Mouse (Mus musculus) MEL (cell line): ENCODE data around the gene Zcchc3. TPM values are rescaled to one million over a fixed set of nuclear protein-coding genes. Genes with fewer than 3 reads are reported as not detected.

Experiments
- DNase-seq: peaks from one replicate; pipeline ENCODE4 v3.0.0; 2011; ENCODE audit warnings: low read depth, low spot score
- H3K27ac ChIP-seq: 2 replicates; pipeline ENCODE4 v1.5.1; 2012; ENCODE audit warnings: low read depth, mild to moderate bottlenecking, control low read depth, low read length, moderate library complexity; ENCODE audit not compliant: control insufficient read depth
- H3K27me3 ChIP-seq, 2 experiments: fragments of 150-350 bp in 1 of 2; sonication (generic) in 1 of 2; 2 replicates each; pipeline ENCODE4 v1.6.1; 2012; ENCODE audit warnings: low read length in 2 of 2, mild to moderate bottlenecking in 2 of 2, improper control_type of control experiment in 1 of 2, moderate library complexity in 1 of 2; ENCODE audit not compliant: insufficient read depth in 2 of 2, control insufficient read depth in 1 of 2
- H3K36me3 ChIP-seq, 2 experiments: 2 replicates each; pipeline ENCODE4 v1.6.1; 2012 to 2014; ENCODE audit warnings: low read length in 2 of 2, improper control_type of control experiment in 1 of 2, inconsistent platforms in 1 of 2, mild to moderate bottlenecking in 1 of 2; ENCODE audit not compliant: insufficient read depth in 2 of 2, control insufficient read depth in 1 of 2
- H3K4me1 ChIP-seq, 2 experiments: fragments of 150-350 bp in 1 of 2; sonication (generic) in 1 of 2; 2 replicates each; pipeline ENCODE4 v1.6.1; 2012; ENCODE audit warnings: low read length in 2 of 2, improper control_type of control experiment in 1 of 2, mild to moderate bottlenecking in 1 of 2; ENCODE audit not compliant: insufficient read depth in 2 of 2, control insufficient read depth in 1 of 2
- H3K4me3 ChIP-seq, 2 experiments: fragments of 150-350 bp in 1 of 2; sonication (generic) in 1 of 2; 2 replicates each; pipeline ENCODE4 v1.5.1; 2012; ENCODE audit warnings: low read depth in 2 of 2, low read length in 2 of 2, mild to moderate bottlenecking in 2 of 2, moderate library complexity in 2 of 2, control low read depth in 1 of 2, improper control_type of control experiment in 1 of 2; ENCODE audit not compliant: control insufficient read depth in 1 of 2, insufficient read depth in 1 of 2
- H3K79me2 ChIP-seq: 2 replicates; pipeline ENCODE4 v1.6.1; 2012; ENCODE audit warnings: mild to moderate bottlenecking, low read length, moderate library complexity; ENCODE audit not compliant: control insufficient read depth, poor library complexity, insufficient read depth
- H3K9ac ChIP-seq: 2 replicates; pipeline ENCODE4 v1.6.1; 2012; ENCODE audit warnings: low read depth, mild to moderate bottlenecking, control low read depth, low read length, moderate library complexity; ENCODE audit not compliant: control insufficient read depth, poor library complexity, severe bottlenecking
- H3K9me3 ChIP-seq: fragments of 150-350 bp; sonication (generic); replicated peaks from 2 replicates; pipeline ENCODE4 v1.6.1; 2012; ENCODE audit warnings: mild to moderate bottlenecking, low read length, improper control_type of control experiment, moderate library complexity; ENCODE audit not compliant: insufficient read depth
- BHLHE40 ChIP-seq: IDR thresholded peaks from 2 replicates; pipeline ENCODE4 v1.6.1; 2012; ENCODE audit warnings: low read depth, mild to moderate bottlenecking, inconsistent platforms, low read length, improper control_type of control experiment, borderline replicate concordance
- CHD1 ChIP-seq: IDR thresholded peaks from 2 replicates; pipeline ENCODE4 v1.6.1; 2012; ENCODE audit warnings: low read depth, mild to moderate bottlenecking, inconsistent platforms, low read length, improper control_type of control experiment
- CHD2 ChIP-seq: IDR thresholded peaks from 2 replicates; pipeline ENCODE4 v1.6.1; 2011; ENCODE audit warnings: low read length, improper control_type of control experiment
- CTCF ChIP-seq, 3 experiments: IDR thresholded peaks in 2 of 3; conservative IDR thresholded peaks in 1 of 3; 2 replicates each; pipeline ENCODE4 v1.5.1; 2011 to 2012; ENCODE audit warnings: low read length in 3 of 3, low read depth in 2 of 3, mild to moderate bottlenecking in 2 of 3, improper control_type of control experiment in 1 of 3, inconsistent platforms in 1 of 3, mixed read lengths in 1 of 3, moderate library complexity in 1 of 3; ENCODE audit not compliant: control insufficient read depth in 1 of 3, insufficient read depth in 1 of 3, poor library complexity in 1 of 3, severe bottlenecking in 1 of 3
- E2F4 ChIP-seq: IDR thresholded peaks from 2 replicates; pipeline ENCODE4 v1.6.1; 2011; ENCODE audit warnings: low read depth, low read length, improper control_type of control experiment, borderline replicate concordance
- ELF1 ChIP-seq: IDR thresholded peaks from 2 replicates; pipeline ENCODE4 v1.6.1; 2014; ENCODE audit warnings: low read depth, mild to moderate bottlenecking, inconsistent platforms, low read length, improper control_type of control experiment, moderate library complexity
- EP300 ChIP-seq, 2 experiments: IDR thresholded peaks; 2 replicates each; pipeline ENCODE4 v1.6.1; 2011; ENCODE audit warnings: improper control_type of control experiment in 2 of 2, low read length in 2 of 2, low read depth in 1 of 2, mild to moderate bottlenecking in 1 of 2
- ETS1 ChIP-seq: IDR thresholded peaks from 2 replicates; pipeline ENCODE4 v1.6.1; 2012; ENCODE audit warnings: low read depth, mild to moderate bottlenecking, inconsistent platforms, low read length, improper control_type of control experiment, moderate library complexity
- GABPA ChIP-seq: IDR thresholded peaks from 2 replicates; pipeline ENCODE4 v1.6.1; 2012; ENCODE audit warnings: low read depth, mild to moderate bottlenecking, inconsistent platforms, low read length, improper control_type of control experiment, moderate library complexity
- GATA1 ChIP-seq: IDR thresholded peaks from 2 replicates; pipeline ENCODE4 v1.6.1; 2011; ENCODE audit warnings: low read depth, low read length, improper control_type of control experiment
- HCFC1 ChIP-seq: IDR thresholded peaks from 2 replicates; pipeline ENCODE4 v1.6.1; 2012; ENCODE audit warnings: low read depth, mild to moderate bottlenecking, inconsistent platforms, low read length, improper control_type of control experiment, moderate library complexity
- JUND ChIP-seq: IDR thresholded peaks from 2 replicates; pipeline ENCODE4 v1.6.1; 2011; ENCODE audit warnings: low read depth, mild to moderate bottlenecking, improper control_type of control experiment, low read length
- KAT2A ChIP-seq: conservative IDR thresholded peaks from 2 replicates; pipeline ENCODE4 v1.6.1; 2012; ENCODE audit warnings: low read depth, low read length, improper control_type of control experiment, inconsistent platforms
- MAFK ChIP-seq: IDR thresholded peaks from 2 replicates; pipeline ENCODE4 v1.6.1; 2011; ENCODE audit warnings: low read depth, mild to moderate bottlenecking, low read length, improper control_type of control experiment, borderline replicate concordance
- MAX ChIP-seq: IDR thresholded peaks from 2 replicates; pipeline ENCODE4 v1.6.1; 2011; ENCODE audit warnings: low read length, improper control_type of control experiment
- MAZ ChIP-seq: IDR thresholded peaks from 2 replicates; pipeline ENCODE4 v1.6.1; 2012; ENCODE audit warnings: low read depth, mild to moderate bottlenecking, inconsistent platforms, low read length, improper control_type of control experiment
- MEF2A ChIP-seq: IDR thresholded peaks from 2 replicates; pipeline ENCODE4 v1.6.1; 2014; ENCODE audit warnings: low read depth, mild to moderate bottlenecking, inconsistent platforms, low read length, improper control_type of control experiment; ENCODE audit not compliant: poor library complexity, insufficient replicate concordance, severe bottlenecking; ENCODE audit errors: extremely low read depth
- MXI1 ChIP-seq: IDR thresholded peaks from 2 replicates; pipeline ENCODE4 v1.6.1; 2011; ENCODE audit warnings: mild to moderate bottlenecking, low read depth, low read length, improper control_type of control experiment
- MYB ChIP-seq: IDR thresholded peaks from 2 replicates; pipeline ENCODE4 v1.6.1; 2011; ENCODE audit warnings: mild to moderate bottlenecking, low read depth, low read length, improper control_type of control experiment
- NELFE ChIP-seq: IDR thresholded peaks from 2 replicates; pipeline ENCODE4 v1.6.1; 2011; ENCODE audit warnings: low read depth, low read length, improper control_type of control experiment
- NRF1 ChIP-seq: IDR thresholded peaks from 2 replicates; pipeline ENCODE4 v1.6.1; 2014; ENCODE audit warnings: low read depth, mild to moderate bottlenecking, inconsistent platforms, low read length, improper control_type of control experiment, moderate library complexity; ENCODE audit not compliant: poor library complexity, insufficient read depth, severe bottlenecking
- POLR2A ChIP-seq, 2 experiments: IDR thresholded peaks; 2 replicates each; pipeline ENCODE4 v1.6.1; 2011 to 2012; ENCODE audit warnings: low read length in 2 of 2, mild to moderate bottlenecking in 2 of 2, control low read depth in 1 of 2, improper control_type of control experiment in 1 of 2, low read depth in 1 of 2, moderate library complexity in 1 of 2; ENCODE audit not compliant: control insufficient read depth in 1 of 2, insufficient read depth in 1 of 2, poor library complexity in 1 of 2
- POLR2AphosphoS2 ChIP-seq: IDR thresholded peaks from 2 replicates; pipeline ENCODE4 v1.6.1; 2011; ENCODE audit warnings: low read length, improper control_type of control experiment
- POLR2AphosphoS5 ChIP-seq: IDR thresholded peaks from 2 replicates; pipeline ENCODE4 v1.6.1; 2012; ENCODE audit warnings: low read depth, borderline replicate concordance, mild to moderate bottlenecking, inconsistent platforms, low read length, moderate library complexity, mixed read lengths
- RAD21 ChIP-seq: IDR thresholded peaks from 2 replicates; pipeline ENCODE4 v1.6.1; 2011; ENCODE audit warnings: mild to moderate bottlenecking, low read depth, low read length, improper control_type of control experiment
- RCOR1 ChIP-seq: IDR thresholded peaks from 2 replicates; pipeline ENCODE4 v1.6.1; 2012; ENCODE audit warnings: low read depth, mild to moderate bottlenecking, inconsistent platforms, low read length, improper control_type of control experiment
- SIN3A ChIP-seq: IDR thresholded peaks from 2 replicates; pipeline ENCODE4 v1.6.1; 2012; ENCODE audit warnings: low read length, improper control_type of control experiment, inconsistent platforms
- SMC3 ChIP-seq: IDR thresholded peaks from 2 replicates; pipeline ENCODE4 v1.6.1; 2011; ENCODE audit warnings: low read depth, low read length, improper control_type of control experiment
- TAL1 ChIP-seq: IDR thresholded peaks from 2 replicates; pipeline ENCODE4 v1.6.1; 2012; ENCODE audit warnings: mild to moderate bottlenecking, inconsistent platforms, low read length, moderate library complexity, mixed read lengths
- TBP ChIP-seq: IDR thresholded peaks from 2 replicates; pipeline ENCODE4 v1.8.0; 2011; ENCODE audit warnings: low read depth, low read length, improper control_type of control experiment
- UBTF ChIP-seq: IDR thresholded peaks from 2 replicates; pipeline ENCODE4 v1.6.1; 2012; ENCODE audit warnings: low read depth, mild to moderate bottlenecking, inconsistent platforms, low read length, improper control_type of control experiment, moderate library complexity, borderline replicate concordance; ENCODE audit not compliant: insufficient read depth
- USF1 ChIP-seq: IDR thresholded peaks from 2 replicates; pipeline ENCODE4 v1.6.1; 2014; ENCODE audit warnings: low read depth, mild to moderate bottlenecking, inconsistent platforms, low read length, improper control_type of control experiment, moderate library complexity
- USF2 ChIP-seq, 2 experiments: IDR thresholded peaks; 2 replicates each; pipeline ENCODE4 v1.6.1; 2011 to 2012; ENCODE audit warnings: improper control_type of control experiment in 2 of 2, low read length in 2 of 2, borderline replicate concordance in 1 of 2, inconsistent platforms in 1 of 2, low read depth in 1 of 2, mild to moderate bottlenecking in 1 of 2; ENCODE audit not compliant: insufficient read depth in 1 of 2
- ZC3H11A ChIP-seq: IDR thresholded peaks from 2 replicates; pipeline ENCODE4 v1.6.1; 2012; ENCODE audit warnings: low read depth, mild to moderate bottlenecking, inconsistent platforms, low read length, improper control_type of control experiment
- ZKSCAN1 ChIP-seq: IDR thresholded peaks from 2 replicates; pipeline ENCODE4 v1.6.1; 2012; ENCODE audit warnings: low read depth, mild to moderate bottlenecking, inconsistent platforms, low read length, improper control_type of control experiment, moderate library complexity
- ZMIZ1 ChIP-seq: IDR thresholded peaks from 2 replicates; pipeline ENCODE4 v1.6.1; 2012; ENCODE audit warnings: low read depth, mild to moderate bottlenecking, inconsistent platforms, low read length, improper control_type of control experiment, moderate library complexity
- ZNF384 ChIP-seq: IDR thresholded peaks from 2 replicates; pipeline ENCODE4 v1.6.1; 2012; ENCODE audit warnings: low read depth, mild to moderate bottlenecking, inconsistent platforms, low read length, improper control_type of control experiment
- polyA plus RNA-seq, 2 experiments: library from polyadenylated mRNA; stranded (reverse) in 1 of 2; unstranded in 1 of 2; fragments of >175 nt in 1 of 2; fragments of >200 nt in 1 of 2; gene quantifications; 2 replicates each; pipeline versions ENCODE4 v1.2.1 to v1.2.4; 2012; ENCODE audit warnings: low replicate concordance in 2 of 2, low read depth in 1 of 2; ENCODE audit not compliant: insufficient read length in 2 of 2, insufficient read depth in 1 of 2, missing spikeins in 1 of 2
- total RNA-seq: library from RNA; depleted of rRNA; stranded (reverse); fragments of 300-350 nt; gene quantifications from 2 replicates; pipeline ENCODE4 v1.2.3, GENCODE M21; 2012

The Zcchc3 gene
- total and polyA plus RNA-seq, 3 experiments = 5.7 to 12.1 TPM; not detected in 1

- Histone ChIP-seq H3K27ac (peak overlapping the region; percentile 77), H3K27me3 (no peaks in the 10 kb centered on the region), H3K9ac (peak overlapping the region; percentile 15), H3K79me2 (no peaks in the 10 kb centered on the region), H3K36me3 (peaks cover 0 to 11% of the 10 kb centered on the region in 2 experiments; a peak in 2 of 4 replicates), H3K4me3 (peak overlapping the region; percentile 29 to 58), H3K4me1 (peaks cover 9 to 15% of the 10 kb centered on the region in 2 experiments), H3K9me3 (no peaks in the 10 kb centered on the region)
- DNase-seq = peak; percentile 91
- no peak for TF ChIP-seq SMC3
- TF ChIP-seq CTCF (IDR thresholded peaks at IDR 0.05 in 2 of 3, conservative IDR thresholded peaks at IDR 0.05 in 1 of 3; ENCODE audit: control insufficient read depth in 1 of 3, insufficient read depth in 1 of 3, low read depth in 2 of 3, low read length in 3 of 3, poor library complexity in 1 of 3, severe bottlenecking in 1 of 3) = no peak
- no peak for TF ChIP-seq RAD21
- no peak for TF ChIP-seq MAZ
- TF ChIP-seq ZMIZ1 = no peak
- TF ChIP-seq EP300 (IDR thresholded peaks at IDR 0.05; ENCODE audit: low read depth in 1 of 2, low read length in 2 of 2) = peak; percentile 66 to 88
- TF ChIP-seq MYB = no peak
- TF ChIP-seq SIN3A = peak; percentile 91
- TF ChIP-seq ZKSCAN1 = no peak
- TF ChIP-seq ZNF384 = 0 out of 2 replicates have a peak, but pooled peaks have one; percentile 12
- TF ChIP-seq HCFC1 = 0 out of 2 replicates have a peak, but pooled peaks have one; percentile 29
- TF ChIP-seq MXI1 = peak; percentile 50; the same call in 1 of the 2 replicates
- TF ChIP-seq TBP = 0 out of 2 replicates have a peak, but pooled peaks have one; percentile 9
- TF ChIP-seq MAFK = no peak
- TF ChIP-seq TAL1 = 0 out of 2 replicates have a peak, but pooled peaks have one; percentile 2
- TF ChIP-seq MEF2A = no peak
- no peak for TF ChIP-seq UBTF
- no peak for TF ChIP-seq POLR2AphosphoS2
- peak; percentile 100 for TF ChIP-seq ETS1
- no peak for TF ChIP-seq NRF1
- TF ChIP-seq ELF1 = no peak
- peak; percentile 79 for TF ChIP-seq RCOR1
- no peak for TF ChIP-seq JUND
- TF ChIP-seq USF1 = peak; percentile 29; the same call in 1 of the 2 replicates
- no peak for TF ChIP-seq POLR2AphosphoS5
- TF ChIP-seq CHD1 = no peak
- TF ChIP-seq GABPA = no peak
- no peak for TF ChIP-seq USF2 (IDR thresholded peaks at IDR 0.05; ENCODE audit: borderline replicate concordance in 1 of 2, insufficient read depth in 1 of 2, low read depth in 1 of 2, low read length in 2 of 2)
- peak; percentile 66 for TF ChIP-seq GATA1
- TF ChIP-seq NELFE = no peak
- peak; percentile 37 for TF ChIP-seq MAX
- TF ChIP-seq E2F4 = no peak
- TF ChIP-seq KAT2A = no peak; the same call in 1 of the 2 replicates
- peak; percentile 74; the same call in 1 of the 2 replicates for TF ChIP-seq BHLHE40
- no peak for TF ChIP-seq POLR2A (IDR thresholded peaks at IDR 0.05; ENCODE audit: control insufficient read depth in 1 of 2, insufficient read depth in 1 of 2, low read depth in 1 of 2, low read length in 2 of 2, poor library complexity in 1 of 2)
- no peak for TF ChIP-seq ZC3H11A
- no peak for TF ChIP-seq CHD2
These were observed 42.7 kb downstream of the Zcchc3 start for GRCm38 (mm10) chr2:152372104-152372503.
